Mouse (Mus musculus) thymus, postnatal 25 days (tissue): ENCODE results near the gene Pax1.

Source experiments
- DNase-seq: peaks from one replicate; pipeline ENCODE4 v3.0.0; 2022

Pax1 gene

GRCm38 (mm10) chr2:147361581-147361980 is at the start of gene Pax1:
TSS of gene Pax1 (plus strand) at chr2:147361925.
- DNase-seq, result no peak

- DNase-seq, result peak; percentile 17
These were observed 40.7 kb upstream of the Pax1 start for GRCm38 (mm10) chr2:147321036-147321435.

- no peak for DNase-seq
These were observed 36.5 kb upstream of the Pax1 start for GRCm38 (mm10) chr2:147325178-147325577.

GRCm38 (mm10) chr2:147332731-147333130 is 29.0 kb upstream of the Pax1 start:
- no peak for DNase-seq

GRCm38 (mm10) chr2:147338729-147339128 is 23.0 kb upstream of the Pax1 start:
- DNase-seq, result no peak

GRCm38 (mm10) chr2:147339796-147340195 is 21.9 kb upstream of the Pax1 start:
- no peak for DNase-seq

GRCm38 (mm10) chr2:147342198-147342597 is 19.5 kb upstream of the Pax1 start:
- DNase-seq, result no peak

- DNase-seq, result no peak
These were observed 2.0 kb upstream of the Pax1 start for GRCm38 (mm10) chr2:147359716-147360115.

GRCm38 (mm10) chr2:147360401-147360800 is 1.3 kb upstream of the Pax1 start:
- no peak for DNase-seq

- no peak for DNase-seq
These were observed 869 bp upstream of the Pax1 start for GRCm38 (mm10) chr2:147360856-147361255.

- DNase-seq, result no peak
These were observed 591 bp downstream of the Pax1 start for GRCm38 (mm10) chr2:147362316-147362715.

- DNase-seq, result no peak
These were observed 1.8 kb downstream of the Pax1 start for GRCm38 (mm10) chr2:147363401-147364130.

- no peak for DNase-seq
These were observed 2.5 kb downstream of the Pax1 start for GRCm38 (mm10) chr2:147364198-147364597.

GRCm38 (mm10) chr2:147364982-147365907 is 3.5 kb downstream of the Pax1 start:
- DNase-seq, result no peak

- DNase-seq, result no peak
These were observed 4.3 kb downstream of the Pax1 start for GRCm38 (mm10) chr2:147365908-147366630.

GRCm38 (mm10) chr2:147367246-147367820 is 5.6 kb downstream of the Pax1 start:
- DNase-seq, result no peak

- DNase-seq, result no peak
These were observed 6.3 kb downstream of the Pax1 start for GRCm38 (mm10) chr2:147367911-147368591.

- no peak for DNase-seq
These were observed 7.8 kb downstream of the Pax1 start for GRCm38 (mm10) chr2:147369561-147369960.

GRCm38 (mm10) chr2:147370091-147370490 is 8.4 kb downstream of the Pax1 start:
- no peak for DNase-seq

- no peak for DNase-seq
These were observed 9.6 kb downstream of the Pax1 start for GRCm38 (mm10) chr2:147371289-147371688.

GRCm38 (mm10) chr2:147371840-147372239 is 10.1 kb downstream of the Pax1 start:
- DNase-seq, result no peak

- DNase-seq, result no peak
These were observed 11.4 kb downstream of the Pax1 start for GRCm38 (mm10) chr2:147372947-147373666.
